Mouse (Mus musculus) liver, embryonic 11.5 days (tissue): ENCODE measurements at regions not wholly inside any gene's neighbourhood (a gene's known extent, or its start where the extent isn't known, plus 50 kb on each side); places are given as distances from the start of the nearest gene placed in this dataset.

ENCODE experiments used
- ATAC-seq: fragments of 200-750 bp; cut with Nextera tagmentation; replicated peaks from 2 replicates; pipeline ENCODE4 v1.8.0; 2017; ENCODE audit warnings: moderate number of reproducible peaks, mild to moderate bottlenecking, moderate TSS enrichment, moderate library complexity; ENCODE audit not compliant: low FRiP score
- DNase-seq: peaks from one replicate; pipeline ENCODE4 v3.0.0-alpha.2; 2017; ENCODE audit warnings: low spot score
- H3K27ac ChIP-seq: fragments of 300-500 bp; sonication (generic); 2 replicates; pipeline ENCODE4 v1.5.1; 2014; ENCODE audit warnings: mild to moderate bottlenecking, low read depth, low read length, control low read depth
- H3K27me3 ChIP-seq: fragments of 300-500 bp; sonication (generic); replicated peaks from 2 replicates; pipeline ENCODE4 v1.6.1; 2014; ENCODE audit warnings: low read length, mixed read lengths; ENCODE audit not compliant: control insufficient read depth, insufficient read depth
- H3K36me3 ChIP-seq: fragments of 300-500 bp; sonication (generic); 2 replicates; pipeline ENCODE4 v1.6.1; 2014; ENCODE audit warnings: mild to moderate bottlenecking, low read length, moderate library complexity, mixed read lengths; ENCODE audit not compliant: control insufficient read depth, insufficient read depth
- H3K4me1 ChIP-seq: fragments of 300-500 bp; sonication (generic); replicated peaks from 2 replicates; pipeline ENCODE4 v1.6.1; 2014; ENCODE audit warnings: low read length, mixed read lengths; ENCODE audit not compliant: control insufficient read depth, insufficient read depth
- H3K4me2 ChIP-seq: fragments of 300-500 bp; sonication (generic); 2 replicates; pipeline ENCODE4 v1.6.1; 2014; ENCODE audit warnings: mild to moderate bottlenecking, control low read depth, moderate library complexity
- H3K4me3 ChIP-seq: fragments of 300-500 bp; sonication (generic); 2 replicates; pipeline ENCODE4 v1.5.1; 2014; ENCODE audit warnings: low read depth, low read length, control low read depth
- H3K9ac ChIP-seq: fragments of 300-500 bp; sonication (generic); 2 replicates; pipeline ENCODE4 v1.6.1; 2014; ENCODE audit warnings: low read depth, low read length, control low read depth
- H3K9me3 ChIP-seq: fragments of 300-500 bp; sonication (generic); 2 replicates; pipeline ENCODE4 v1.6.1; 2016; ENCODE audit warnings: low read length, inconsistent platforms, mixed read lengths; ENCODE audit not compliant: control insufficient read depth
- WGBS: fragments of 180-500 bp; shearing (Covaris S2); extraction: QIAGEN DNeasy Blood & Tissue Kit; methylation state at CpG from one replicate; pipeline ENCODE4 v1.1.7; 2014; 5-methylcytosine and 5-hydroxymethylcytosine counted together

DNA sequence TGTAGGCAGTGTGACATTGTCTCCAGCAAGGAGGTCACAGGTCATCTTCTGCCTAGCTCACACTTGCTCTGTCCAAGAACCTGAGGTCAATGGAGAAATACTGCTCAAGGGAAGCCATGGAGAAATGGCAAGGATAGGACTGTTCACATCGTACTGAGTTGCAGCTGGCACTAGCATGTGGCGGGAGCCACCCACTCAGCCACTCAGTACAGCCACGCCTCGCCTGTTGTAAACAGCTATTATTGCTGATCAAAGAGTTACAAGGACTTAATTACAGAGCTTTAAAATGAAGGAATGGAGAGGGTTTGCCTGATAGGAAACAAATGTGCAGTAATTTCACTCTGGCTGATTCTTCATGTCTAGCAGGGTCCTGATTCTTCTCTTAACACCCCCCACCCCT is 64.8 kb downstream of the Dll1 start:
- Histone ChIP-seq H3K4me3 (no peak overlapping the region), H3K4me2 (no peak overlapping the region)

DNA sequence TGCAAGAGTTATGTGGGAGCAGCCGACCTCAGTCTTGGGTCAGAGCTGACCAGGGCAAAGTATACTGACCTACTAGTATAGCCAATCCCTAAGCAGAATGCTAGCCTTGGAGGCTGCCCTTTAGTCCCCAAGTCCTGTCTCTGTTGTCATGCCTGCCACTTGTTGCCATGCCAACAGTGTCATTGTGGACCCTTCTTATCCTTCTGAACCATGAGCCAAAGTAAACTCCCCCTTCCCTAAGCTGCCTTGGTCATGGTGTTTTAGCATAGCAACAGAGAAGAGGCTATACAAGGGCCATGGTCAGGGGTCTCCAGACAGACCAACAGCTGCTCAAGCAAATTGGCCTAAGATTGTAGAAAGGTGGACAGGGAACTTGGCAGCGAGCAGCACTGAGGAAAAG is 66.2 kb downstream of the Dll1 start:
- no peaks in the 10 kb centered on the region for H3K36me3 ChIP-seq
- H3K4me2 ChIP-seq, result no peak overlapping the region
- no peak overlapping the region for H3K4me3 ChIP-seq
- ATAC-seq (no peak), DNase-seq (no peak)
- H3K4me1 ChIP-seq, result no peaks in the 10 kb centered on the region
- 55% methylated on average over 2 of the region's 2 CpGs for WGBS
- no peak overlapping the region for H3K9ac ChIP-seq
- H3K9me3 ChIP-seq, result no peaks in the 10 kb centered on the region
- no peak overlapping the region for H3K27ac ChIP-seq
- H3K27me3 ChIP-seq, result no peaks in the 10 kb centered on the region

More for the DNA sequence above, 64.8 kb downstream of the Dll1 start:
- Histone ChIP-seq H3K27ac (no peak overlapping the region), H3K4me1 (no peaks in the 10 kb centered on the region), H3K36me3 (no peaks in the 10 kb centered on the region), H3K9me3 (no peaks in the 10 kb centered on the region), H3K9ac (no peak overlapping the region), H3K27me3 (no peaks in the 10 kb centered on the region)
- DNase-seq (no peak), ATAC-seq (no peak)
- 79% methylated on average over 4 of the region's 4 CpGs for whole genome bisulfite sequencing

DNA sequence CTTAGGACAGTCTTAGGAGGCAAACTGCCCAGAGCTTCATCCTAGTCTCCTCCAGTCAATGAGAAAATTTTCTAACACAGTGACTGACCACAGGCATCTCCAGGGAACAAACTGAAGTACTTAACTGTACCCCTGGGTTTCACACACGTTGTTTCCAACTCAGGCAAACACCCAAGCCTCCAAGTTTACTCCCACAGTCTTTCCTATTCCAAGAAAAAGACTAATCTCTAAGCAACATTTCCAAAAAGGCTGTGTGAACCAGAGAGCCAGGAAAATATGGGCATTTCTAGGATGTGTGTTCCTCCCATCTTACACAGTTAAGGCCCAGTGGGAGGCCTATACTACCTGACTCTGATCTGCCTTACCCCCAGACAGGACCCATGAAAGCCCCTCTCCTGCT is 74.6 kb downstream of the Dll1 start:
- ATAC-seq (no peak), DNase-seq (no peak)
- 23% methylated on average over 1 of the region's 1 CpGs for WGBS
- Histone ChIP-seq H3K4me1 (no peaks in the 10 kb centered on the region), H3K4me2 (no peak overlapping the region), H3K9ac (no peak overlapping the region), H3K9me3 (no peaks in the 10 kb centered on the region), H3K27me3 (no peaks in the 10 kb centered on the region), H3K36me3 (no peaks in the 10 kb centered on the region), H3K27ac (no peak overlapping the region), H3K4me3 (no peak overlapping the region)

GRCm38 (mm10) chr17:15299743-15300371 is 76.8 kb downstream of the Dll1 start:
- Histone ChIP-seq H3K4me1 (no peaks in the 10 kb centered on the region), H3K27ac (no peak overlapping the region), H3K4me3 (no peak overlapping the region), H3K27me3 (no peaks in the 10 kb centered on the region), H3K9ac (no peak overlapping the region), H3K9me3 (no peaks in the 10 kb centered on the region), H3K36me3 (no peaks in the 10 kb centered on the region), H3K4me2 (no peak overlapping the region)
- 61% methylated on average over 13 of the region's 13 CpGs for WGBS
- DNase-seq, result no peak
- no peak for ATAC-seq

DNA sequence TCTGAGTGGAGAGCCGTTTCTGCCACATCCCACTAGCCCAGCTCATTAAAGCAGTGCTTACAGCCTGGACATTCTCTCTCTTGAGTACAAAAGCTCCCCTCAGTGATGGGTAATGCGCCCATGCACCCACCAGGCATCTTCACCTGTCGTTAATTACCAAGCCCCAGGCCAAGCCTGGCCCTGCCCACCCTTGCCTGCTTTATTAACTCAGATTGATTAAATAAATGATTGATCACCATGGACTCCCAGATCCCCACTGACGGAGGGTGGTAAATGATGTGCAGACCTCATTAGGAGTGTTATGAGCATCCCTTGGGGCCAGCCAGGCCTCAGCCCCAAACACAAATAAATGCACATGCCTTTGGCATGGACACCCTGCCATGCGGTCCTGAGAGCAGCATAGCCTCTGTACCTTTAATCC is 82.5 kb downstream of the Dll1 start:
- H3K36me3 ChIP-seq, result no peaks in the 10 kb centered on the region
- H3K27ac ChIP-seq, result no peak overlapping the region
- no peak for DNase-seq
- no peak for ATAC-seq
- WGBS, result 72% methylated on average over 5 of the region's 5 CpGs
- H3K4me1 ChIP-seq, result peaks cover 3% of the 10 kb centered on the region; the same call in 1 of the 2 replicates
- no peak overlapping the region for H3K4me3 ChIP-seq
- no peaks in the 10 kb centered on the region for H3K27me3 ChIP-seq
- no peaks in the 10 kb centered on the region for H3K9me3 ChIP-seq
- no peak overlapping the region for H3K9ac ChIP-seq
- no peak overlapping the region for H3K4me2 ChIP-seq

- H3K27ac ChIP-seq, result no peak overlapping the region
- no peak overlapping the region for H3K9ac ChIP-seq
- no peak for ATAC-seq
- H3K4me3 ChIP-seq, result no peak overlapping the region
- no peak overlapping the region for H3K4me2 ChIP-seq
- no peaks in the 10 kb centered on the region for H3K27me3 ChIP-seq
- H3K36me3 ChIP-seq, result no peaks in the 10 kb centered on the region
- 77% methylated on average over 11 of the region's 11 CpGs for WGBS
- peaks cover 3% of the 10 kb centered on the region; the same call in 1 of the 2 replicates for H3K4me1 ChIP-seq
- no peaks in the 10 kb centered on the region for H3K9me3 ChIP-seq
- no peak for DNase-seq
These were observed 84.1 kb downstream of the Dll1 start for GRCm38 (mm10) chr17:15292490-15293070.

DNA sequence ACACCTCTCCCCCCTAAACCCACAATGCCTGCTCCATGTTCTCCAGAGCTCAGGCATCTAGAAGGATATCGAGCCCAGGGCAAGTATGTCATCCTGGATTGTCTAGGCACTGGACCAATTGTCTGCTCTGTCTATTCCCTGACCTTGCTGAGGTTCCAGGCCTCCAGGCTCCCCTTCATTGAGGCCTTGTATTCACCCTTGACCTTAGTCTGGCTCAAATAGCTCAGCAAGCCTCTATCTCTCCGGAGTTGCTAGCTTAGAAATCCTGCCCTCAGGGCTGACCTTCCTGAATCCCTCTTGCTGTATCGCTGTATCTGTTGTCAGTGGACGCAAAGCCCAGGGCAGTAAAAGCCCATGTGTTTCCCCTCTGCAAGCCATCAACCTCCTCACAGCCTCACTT is 85.0 kb downstream of the Dll1 start:
- no peak overlapping the region for H3K4me3 ChIP-seq
- H3K4me1 ChIP-seq, result peaks cover 3% of the 10 kb centered on the region; the same call in 1 of the 2 replicates
- no peak overlapping the region for H3K4me2 ChIP-seq
- no peak overlapping the region for H3K27ac ChIP-seq
- H3K36me3 ChIP-seq, result no peaks in the 10 kb centered on the region
- no peaks in the 10 kb centered on the region for H3K9me3 ChIP-seq
- ATAC-seq (no peak), DNase-seq (no peak)
- H3K27me3 ChIP-seq, result no peaks in the 10 kb centered on the region
- 58% methylated on average over 4 of the region's 4 CpGs for WGBS
- no peak overlapping the region for H3K9ac ChIP-seq

GRCm38 (mm10) chr17:15290326-15290725 is 86.3 kb downstream of the Dll1 start:
- H3K4me2 ChIP-seq, result no peak overlapping the region
- H3K36me3 ChIP-seq, result no peaks in the 10 kb centered on the region
- no peaks in the 10 kb centered on the region for H3K9me3 ChIP-seq
- H3K9ac ChIP-seq, result no peak overlapping the region
- DNase-seq (no peak), ATAC-seq (no peak)
- H3K4me3 ChIP-seq, result no peak overlapping the region
- H3K27ac ChIP-seq, result no peak overlapping the region
- no peaks in the 10 kb centered on the region for H3K27me3 ChIP-seq
- peaks cover 3% of the 10 kb centered on the region; the same call in 1 of the 2 replicates for H3K4me1 ChIP-seq
- WGBS, result 73% methylated on average over 1 of the region's 1 CpGs

DNA sequence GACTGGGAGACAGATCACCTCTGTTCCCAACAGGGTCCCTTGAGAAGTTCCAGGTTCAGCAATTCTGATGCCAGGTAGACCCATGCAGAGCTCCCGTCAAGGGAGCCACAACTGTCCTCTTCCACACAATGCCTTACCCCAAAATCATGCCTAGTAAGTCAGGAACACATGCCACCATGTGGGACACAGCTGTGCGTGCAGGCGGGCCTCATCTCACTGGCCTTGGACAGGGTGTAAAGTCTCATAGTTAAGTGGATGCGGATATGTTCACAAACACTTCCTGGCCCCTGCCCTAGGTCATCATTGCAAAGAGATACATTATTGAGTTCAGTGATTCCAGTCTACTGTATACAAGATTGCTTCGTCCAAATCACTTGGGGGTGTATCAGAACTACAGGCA is 87.6 kb downstream of the Dll1 start:
- WGBS, result 81% methylated on average over 5 of the region's 5 CpGs
- H3K4me1 ChIP-seq, result peaks cover 3% of the 10 kb centered on the region; the same call in 1 of the 2 replicates
- no peak overlapping the region for H3K27ac ChIP-seq
- H3K4me2 ChIP-seq, result no peak overlapping the region
- DNase-seq (no peak), ATAC-seq (no peak)
- no peak overlapping the region for H3K4me3 ChIP-seq
- H3K36me3 ChIP-seq, result no peaks in the 10 kb centered on the region
- H3K9ac ChIP-seq, result no peak overlapping the region
- H3K9me3 ChIP-seq, result no peaks in the 10 kb centered on the region
- H3K27me3 ChIP-seq, result no peaks in the 10 kb centered on the region
